Mouse (Mus musculus) ES-E14 (cell line): ENCODE measurements at regions not wholly inside any gene's neighbourhood (a gene's known extent, or its start where the extent isn't known, plus 50 kb on each side); places are given as distances from the start of the nearest gene placed in this dataset.

Source experiments
- DNase-seq: peaks from one replicate; pipeline ENCODE4 v3.0.0-alpha.2; 2013; ENCODE audit warnings: low read depth, low spot score
- H3K27ac ChIP-seq: 2 replicates; pipeline ENCODE4 v1.5.1; 2012; ENCODE audit warnings: low read depth, mild to moderate bottlenecking, low read length, moderate library complexity, mixed read lengths; ENCODE audit not compliant: poor library complexity, insufficient read depth, severe bottlenecking
- H3K36me3 ChIP-seq: 2 replicates; pipeline ENCODE4 v1.6.1; 2012; ENCODE audit warnings: mild to moderate bottlenecking, low read length, moderate library complexity, mixed read lengths; ENCODE audit not compliant: control insufficient read depth, poor library complexity, insufficient read depth, severe bottlenecking
- H3K4me1 ChIP-seq, 2 experiments: fragments of 150-350 bp in 1 of 2; sonication (generic) in 1 of 2; 2 replicates each; pipeline ENCODE4 v1.6.1; 2012; ENCODE audit warnings: low read length in 2 of 2, mild to moderate bottlenecking in 1 of 2, mixed read lengths in 1 of 2; ENCODE audit not compliant: control insufficient read depth in 2 of 2, insufficient read depth in 2 of 2, poor library complexity in 1 of 2
- H3K4me3 ChIP-seq, 2 experiments: fragments of 150-350 bp in 1 of 2; sonication (generic) in 1 of 2; 2 replicates each; pipeline ENCODE4 v1.5.1; 2012; ENCODE audit warnings: low read length in 2 of 2, low read depth in 1 of 2, mild to moderate bottlenecking in 1 of 2, mixed read lengths in 1 of 2; ENCODE audit not compliant: insufficient read depth in 1 of 2, poor library complexity in 1 of 2, severe bottlenecking in 1 of 2
- H3K9ac ChIP-seq: 2 replicates; pipeline ENCODE4 v1.6.1; 2012; ENCODE audit warnings: low read depth, mild to moderate bottlenecking, low read length, mixed read lengths; ENCODE audit not compliant: poor library complexity, insufficient read depth, severe bottlenecking
- H3K9me3 ChIP-seq: fragments of 150-350 bp; sonication (generic); 2 replicates; pipeline ENCODE4 v1.6.1; 2012; ENCODE audit warnings: low read depth, mild to moderate bottlenecking, low read length; ENCODE audit not compliant: control insufficient read depth, insufficient read depth
- CHD2 ChIP-seq: IDR thresholded peaks from 2 replicates; pipeline ENCODE4 v1.6.1; 2014; ENCODE audit warnings: mild to moderate bottlenecking, low read depth, low read length, inconsistent platforms
- HCFC1 ChIP-seq: IDR thresholded peaks from 2 replicates; pipeline ENCODE4 v1.6.1; 2012; ENCODE audit warnings: low read length, inconsistent platforms, borderline replicate concordance; ENCODE audit not compliant: insufficient read depth
- MAFK ChIP-seq: IDR thresholded peaks from 2 replicates; pipeline ENCODE4 v1.6.1; 2014; ENCODE audit warnings: mild to moderate bottlenecking, low read depth, low read length, inconsistent platforms; ENCODE audit not compliant: insufficient read depth
- ZC3H11A ChIP-seq: IDR thresholded peaks from 2 replicates; pipeline ENCODE4 v1.6.1; 2012; ENCODE audit warnings: low read depth, mild to moderate bottlenecking, inconsistent platforms, low read length, borderline replicate concordance
- ZNF384 ChIP-seq: IDR thresholded peaks from 2 replicates; pipeline ENCODE4 v1.6.1; 2012; ENCODE audit warnings: low read depth, low read length, inconsistent platforms
- in situ Hi-C, 2 experiments: fragments of 600-800 bp; cut with MboI; formaldehyde crosslinking; loops; one replicate each; pipeline ENCODE4 v1.15.1; 2025; ENCODE audit warnings: low sequenced_read_pairs in 2 of 2, inconsistent platforms in 1 of 2; ENCODE audit not compliant: unreplicated experiment in 2 of 2

DNA sequence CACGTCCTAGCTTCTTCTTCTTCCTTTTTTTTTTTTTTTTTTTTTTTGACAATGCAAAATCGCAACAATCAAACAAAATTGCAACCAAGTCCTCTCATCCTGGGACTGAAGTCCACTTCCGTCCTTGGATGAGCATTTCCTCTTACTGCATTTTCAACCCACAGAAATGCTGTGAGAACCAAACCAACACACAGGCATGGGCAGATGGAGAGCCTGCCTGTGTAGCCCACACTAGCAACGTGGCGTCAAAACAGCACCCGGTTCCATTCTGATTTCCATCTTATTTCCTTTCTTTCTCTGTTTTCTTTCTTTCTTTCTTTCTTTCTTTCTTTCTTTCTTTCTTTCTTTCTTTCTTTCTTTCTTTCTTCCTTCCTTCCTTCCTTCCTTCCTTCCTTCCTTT lies 360.7 kb upstream of the Prox1 start:
- in situ Hi-C loops: no loop called here
- H3K9ac ChIP-seq: no peak overlapping the region
- TF ChIP-seq HCFC1 (no peak), CHD2 (no peak), MAFK (no peak), ZNF384 (no peak), ZC3H11A (no peak)
- DNase-seq: no peak
- H3K4me3 ChIP-seq: no peak overlapping the region
- H3K36me3 ChIP-seq: no peaks in the 10 kb centered on the region
- H3K9me3 ChIP-seq: no peaks in the 10 kb centered on the region
- peaks cover 0 to 4% of the 10 kb centered on the region in 2 experiments; a peak in 2 of 4 replicates for H3K4me1 ChIP-seq
- no peak overlapping the region for H3K27ac ChIP-seq

DNA sequence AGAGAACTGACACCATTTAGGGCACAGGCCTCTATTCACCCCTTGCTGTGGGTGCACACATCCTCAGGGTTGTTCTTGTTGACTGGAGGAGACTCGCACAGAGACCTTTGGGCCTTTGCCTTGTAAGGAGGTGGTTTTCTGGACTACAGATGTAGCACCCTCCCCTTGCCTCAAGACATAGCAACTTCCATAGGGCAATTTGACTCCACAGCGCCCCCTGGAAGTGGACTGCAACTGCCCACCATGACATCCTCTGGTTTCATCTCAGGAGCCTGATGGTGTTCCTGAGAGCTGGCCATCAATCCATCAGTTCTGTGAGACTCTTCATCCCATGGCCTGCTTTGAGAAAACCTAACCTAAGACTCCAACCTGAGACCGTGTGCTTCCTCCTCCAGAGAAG lies 359.6 kb upstream of the Prox1 start:
- Histone ChIP-seq H3K4me3 (no peak overlapping the region), H3K36me3 (no peaks in the 10 kb centered on the region), H3K27ac (no peak overlapping the region), H3K4me1 (peaks cover 0 to 4% of the 10 kb centered on the region in 2 experiments; a peak in 2 of 4 replicates), H3K9me3 (no peaks in the 10 kb centered on the region), H3K9ac (no peak overlapping the region)
- in situ Hi-C loops: no loop called here
- TF ChIP-seq HCFC1 (no peak), ZC3H11A (no peak), ZNF384 (no peak), MAFK (no peak), CHD2 (no peak)
- no peak for DNase-seq

DNA sequence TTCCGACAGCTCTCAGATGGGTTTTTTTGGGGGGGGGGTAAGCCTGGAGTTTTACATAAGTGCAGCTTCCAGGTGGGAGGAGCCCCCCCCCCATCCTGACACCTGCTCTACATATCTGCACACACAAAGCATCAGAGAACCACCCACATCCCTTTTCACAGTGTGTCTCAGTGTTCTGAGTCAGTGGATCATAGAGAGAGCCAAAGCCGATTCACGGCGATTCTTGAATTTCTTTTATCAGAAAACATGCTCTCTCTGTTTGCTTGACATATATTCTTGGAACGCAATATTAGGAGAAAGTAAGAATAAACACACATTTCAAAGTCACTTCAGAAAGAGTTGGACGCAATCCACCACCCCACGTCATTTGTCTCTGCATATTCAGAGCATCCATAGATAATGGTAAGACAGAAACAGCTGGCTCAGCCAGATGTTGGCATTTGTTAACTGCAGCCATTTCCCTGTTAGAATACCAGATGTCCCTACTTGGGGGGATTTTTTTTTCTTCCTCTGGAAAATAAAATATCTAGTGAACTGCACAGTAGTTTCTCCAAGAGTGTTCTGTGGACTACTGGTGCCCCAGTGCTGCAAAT lies 357.1 kb upstream of the Prox1 start:
- no peak for TF ChIP-seq CHD2
- TF ChIP-seq MAFK: no peak
- no peak for TF ChIP-seq ZC3H11A
- TF ChIP-seq HCFC1: no peak
- no peak for TF ChIP-seq ZNF384
- in situ Hi-C loops: no loop called here
- no peaks in the 10 kb centered on the region for H3K4me1 ChIP-seq
- H3K9me3 ChIP-seq: no peaks in the 10 kb centered on the region
- DNase-seq: no peak
- no peak overlapping the region for H3K4me3 ChIP-seq
- H3K36me3 ChIP-seq: no peaks in the 10 kb centered on the region
- no peak overlapping the region for H3K27ac ChIP-seq
- no peak overlapping the region for H3K9ac ChIP-seq

DNA sequence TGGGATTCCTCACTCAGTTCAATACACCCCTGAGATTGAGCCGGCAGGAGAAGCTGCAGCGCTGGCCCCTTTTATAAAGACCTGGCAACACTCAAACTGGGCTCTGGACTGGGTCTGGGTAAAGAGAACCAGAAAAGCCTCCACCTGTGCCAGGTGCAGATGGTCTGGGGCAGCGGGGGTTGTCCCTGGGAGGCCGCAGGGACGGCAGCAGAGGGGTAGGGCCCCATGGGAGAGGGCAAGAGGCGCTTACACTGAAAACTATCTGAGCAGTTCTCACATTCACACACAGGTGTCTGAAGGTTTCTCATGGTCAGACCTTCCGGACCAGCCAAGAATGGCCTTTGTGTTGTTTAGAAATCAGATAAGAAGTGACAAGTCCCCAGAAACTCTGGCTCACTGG lies 356.1 kb upstream of the Prox1 start:
- in situ Hi-C loops: no loop called here
- no peak for DNase-seq
- Histone ChIP-seq H3K36me3 (no peaks in the 10 kb centered on the region), H3K9ac (no peak overlapping the region), H3K4me3 (no peak overlapping the region), H3K27ac (no peak overlapping the region), H3K9me3 (no peaks in the 10 kb centered on the region), H3K4me1 (no peaks in the 10 kb centered on the region)
- TF ChIP-seq ZNF384 (no peak), ZC3H11A (no peak), HCFC1 (no peak), MAFK (no peak), CHD2 (no peak)

DNA sequence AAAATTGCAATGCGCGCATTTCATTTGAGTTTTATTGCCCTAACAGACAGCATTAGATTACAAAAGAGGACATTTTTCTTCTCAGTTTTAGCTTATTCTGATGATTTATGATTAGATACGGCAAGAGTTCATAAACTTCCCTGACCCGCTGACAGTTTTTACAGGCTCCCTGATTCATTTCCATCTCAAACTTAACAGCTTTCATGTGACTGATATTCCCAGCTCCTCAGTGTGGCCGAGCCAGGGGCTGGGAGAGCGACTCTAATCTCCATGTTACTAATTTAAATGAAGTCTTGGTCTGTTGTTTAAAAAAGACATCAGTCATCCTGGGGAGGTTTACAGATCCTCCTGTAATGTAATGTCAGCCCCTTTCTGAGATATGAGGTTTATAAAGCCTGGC lies 355.5 kb upstream of the Prox1 start:
- Histone ChIP-seq H3K4me3 (no peak overlapping the region), H3K9me3 (no peaks in the 10 kb centered on the region), H3K9ac (no peak overlapping the region), H3K36me3 (no peaks in the 10 kb centered on the region), H3K27ac (no peak overlapping the region), H3K4me1 (no peaks in the 10 kb centered on the region)
- no peak for DNase-seq
- TF ChIP-seq HCFC1: no peak
- TF ChIP-seq MAFK: no peak
- no peak for TF ChIP-seq CHD2
- TF ChIP-seq ZC3H11A: no peak
- in situ Hi-C loops: no loop called here
